Mouse (Mus musculus): ENCODE results near the gene Bco2. TPM values are rescaled to one million over a fixed set of nuclear protein-coding genes. Genes with fewer than 3 reads are reported as not detected.

Gene Bco2
- total RNA-seq, 2 experiments from 2014 or later, result 3.0 to 3.7 TPM

GRCm38 (mm10) chr9:50520748-50521147 is 34.2 kb downstream of the Bco2 start:
- no peak for DNase-seq (ENCODE audit: low spot score in 2 of 2)

GRCm38 (mm10) chr9:50518781-50519180 is 36.2 kb downstream of the Bco2 start:
- no peak for DNase-seq (ENCODE audit: low spot score in 2 of 2)

- no peak for DNase-seq (ENCODE audit: low spot score in 2 of 2)
These were observed 39.5 kb downstream of the Bco2 start for GRCm38 (mm10) chr9:50515462-50515861.

- no peak for DNase-seq (ENCODE audit: low spot score in 2 of 2)
These were observed 47.4 kb downstream of the Bco2 start for GRCm38 (mm10) chr9:50507570-50507969.

- DNase-seq (ENCODE audit: low spot score in 2 of 2), result no peak
These were observed 49.6 kb downstream of the Bco2 start for GRCm38 (mm10) chr9:50505405-50505804.

- no peak for DNase-seq (ENCODE audit: low spot score in 2 of 2)
These were observed 52.0 kb downstream of the Bco2 start for GRCm38 (mm10) chr9:50502949-50503348.

- no peak for DNase-seq (ENCODE audit: low spot score in 2 of 2)
These were observed 53.9 kb downstream of the Bco2 start for GRCm38 (mm10) chr9:50500974-50501501.

- DNase-seq (ENCODE audit: low spot score in 2 of 2), result no peak
These were observed 54.5 kb downstream of the Bco2 start for GRCm38 (mm10) chr9:50500467-50500973.

- DNase-seq (ENCODE audit: low spot score in 2 of 2), result no peak
These were observed 55.2 kb downstream of the Bco2 start for GRCm38 (mm10) chr9:50499781-50500180.

- DNase-seq (ENCODE audit: low spot score in 2 of 2), result no peak
These were observed 56.2 kb downstream of the Bco2 start for GRCm38 (mm10) chr9:50498815-50499214.

- DNase-seq (ENCODE audit: low spot score in 2 of 2), result no peak
These were observed 57.4 kb downstream of the Bco2 start for GRCm38 (mm10) chr9:50497536-50497935.

GRCm38 (mm10) chr9:50497076-50497475 is 57.9 kb downstream of the Bco2 start:
- no peak for DNase-seq (ENCODE audit: low spot score in 2 of 2)

GRCm38 (mm10) chr9:50496546-50496945 is 58.4 kb downstream of the Bco2 start:
- no peak for DNase-seq (ENCODE audit: low spot score in 2 of 2)

- DNase-seq (ENCODE audit: low spot score in 2 of 2), result no peak
These were observed 58.9 kb downstream of the Bco2 start for GRCm38 (mm10) chr9:50496151-50496505.

- no peak for DNase-seq (ENCODE audit: low spot score in 2 of 2)
These were observed 59.4 kb downstream of the Bco2 start for GRCm38 (mm10) chr9:50495405-50496150.

GRCm38 (mm10) chr9:50494311-50494710 is 60.7 kb downstream of the Bco2 start, which contains the start of gene Plet1:
Plet1 (plus strand) TSS chr9:50494525.
- DNase-seq (ENCODE audit: low spot score in 2 of 2), result no peak

GRCm38 (mm10) chr9:50493777-50494176 is 61.2 kb downstream of the Bco2 start:
- no peak for DNase-seq (ENCODE audit: low spot score in 2 of 2)

- no peak for DNase-seq (ENCODE audit: low spot score in 2 of 2)
These were observed 63.4 kb downstream of the Bco2 start for GRCm38 (mm10) chr9:50491531-50492045.

GRCm38 (mm10) chr9:50490836-50491235 is 64.1 kb downstream of the Bco2 start:
- DNase-seq (ENCODE audit: low spot score in 2 of 2), result no peak

GRCm38 (mm10) chr9:50485521-50485920 is 69.5 kb downstream of the Bco2 start:
- no peak for DNase-seq (ENCODE audit: low spot score in 2 of 2)
